Mouse (Mus musculus): ENCODE data around the gene Rcn3.
"Not testable (repeated sequence)": the region's sequence is repeated elsewhere in the genome, so short reads cannot be mapped to it uniquely, and the experiment has no call there.

Rcn3 gene

GRCm38 (mm10) chr7:45092048-45092447, at the start of gene Rcn3:
TSS of gene Rcn3 (minus strand) at chr7:45092221.
- peak; percentile 41 to 64 for DNase-seq (ENCODE audit: low spot score in 2 of 2)

- DNase-seq (ENCODE audit: low spot score in 2 of 2) = no peak
Observed at GRCm38 (mm10) chr7:45141319-45141718, 49.3 kb upstream of the Rcn3 start.

GRCm38 (mm10) chr7:45139904-45140723, 48.1 kb upstream of the Rcn3 start:
- no peak for DNase-seq (ENCODE audit: low spot score in 2 of 2)

- no peak for DNase-seq (ENCODE audit: low spot score in 2 of 2)
Observed at GRCm38 (mm10) chr7:45138403-45138802, 46.4 kb upstream of the Rcn3 start.

- no peak for DNase-seq (ENCODE audit: low spot score in 2 of 2)
Observed at GRCm38 (mm10) chr7:45137171-45138006, 45.4 kb upstream of the Rcn3 start.

- DNase-seq (ENCODE audit: low spot score in 2 of 2) = peak; percentile 81 to 83
Observed at GRCm38 (mm10) chr7:45135993-45136567, 44.1 kb upstream of the Rcn3 start, which contains the start of the genes Gm45713 and Flt3l. TSS of gene Gm45713 (minus strand) at chr7:45136231. TSS of gene Flt3l (minus strand) at chr7:45136432.

- no peak for DNase-seq (ENCODE audit: low spot score in 2 of 2)
Observed at GRCm38 (mm10) chr7:45135370-45135769, 43.3 kb upstream of the Rcn3 start.

- DNase-seq (ENCODE audit: low spot score in 2 of 2) = no peak
Observed at GRCm38 (mm10) chr7:45134544-45135026, 42.6 kb upstream of the Rcn3 start.

- no peak for DNase-seq (ENCODE audit: low spot score in 2 of 2)
Observed at GRCm38 (mm10) chr7:45133446-45134159, 41.6 kb upstream of the Rcn3 start.

- DNase-seq (ENCODE audit: low spot score in 2 of 2) = no peak
Observed at GRCm38 (mm10) chr7:45131850-45132249, 39.8 kb upstream of the Rcn3 start.

GRCm38 (mm10) chr7:45129776-45130512, 37.9 kb upstream of the Rcn3 start:
- no peak for DNase-seq (ENCODE audit: low spot score in 2 of 2)

GRCm38 (mm10) chr7:45129318-45129717, 37.3 kb upstream of the Rcn3 start:
- DNase-seq (ENCODE audit: low spot score in 2 of 2) = no peak

- DNase-seq (ENCODE audit: low spot score in 2 of 2) = peak; percentile 99
Observed at GRCm38 (mm10) chr7:45128624-45129246, 36.7 kb upstream of the Rcn3 start, which contains the start of gene Rpl13a. TSS of gene Rpl13a (minus strand) at chr7:45128761.

- no peak for DNase-seq (ENCODE audit: low spot score in 2 of 2)
Observed at GRCm38 (mm10) chr7:45127700-45128224, 35.7 kb upstream of the Rcn3 start.

GRCm38 (mm10) chr7:45126844-45127699, 35.1 kb upstream of the Rcn3 start:
- DNase-seq (ENCODE audit: low spot score in 2 of 2) = no peak

- DNase-seq (ENCODE audit: low spot score in 2 of 2) = no peak
Observed at GRCm38 (mm10) chr7:45126147-45126843, 34.3 kb upstream of the Rcn3 start.

- not testable (repeated sequence) for DNase-seq (ENCODE audit: low spot score in 2 of 2)
Observed at GRCm38 (mm10) chr7:45125649-45126048, 33.6 kb upstream of the Rcn3 start.

- no peak for DNase-seq (ENCODE audit: low spot score in 2 of 2)
Observed at GRCm38 (mm10) chr7:45125144-45125600, 33.2 kb upstream of the Rcn3 start.

Measured in frontal cortex, postnatal 14 days (tissue).